Mouse (Mus musculus) frontal cortex, adult (tissue): ENCODE measurements at regions not wholly inside any gene's neighbourhood (a gene's known extent, or its start where the extent isn't known, plus 50 kb on each side); places are given as distances from the start of the nearest gene placed in this dataset.
A peak's percentile ranks its signal among the peaks of the same experiment; 100 is the strongest.

Source experiments
- ATAC-seq: cut with Nextera tagmentation; 2 replicates; pipeline ENCODE4 v1.9.2; 2017; ENCODE audit warnings: mild to moderate bottlenecking, moderate library complexity, mixed read lengths; ENCODE audit not compliant: low TSS enrichment

DNA sequence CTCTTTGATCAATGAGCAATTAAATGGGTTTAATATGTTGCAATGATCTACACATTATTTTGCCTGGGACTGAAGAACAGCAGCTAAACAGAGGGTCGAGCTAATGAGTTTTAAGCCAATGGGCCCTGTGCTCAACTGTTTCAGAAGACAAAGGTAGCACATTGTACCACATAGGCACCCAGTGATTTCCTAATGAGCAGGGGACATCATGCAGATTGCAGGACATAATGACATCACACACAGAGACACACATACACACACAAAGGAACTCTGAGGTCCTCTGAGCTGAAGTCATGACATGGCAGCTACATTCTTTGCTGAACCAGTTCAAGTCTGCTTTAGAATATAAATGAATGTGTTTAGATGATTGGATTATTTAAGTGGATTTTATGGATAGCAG lies 71.9 kb downstream of the Zfp330 start:
- no peak for ATAC-seq

DNA sequence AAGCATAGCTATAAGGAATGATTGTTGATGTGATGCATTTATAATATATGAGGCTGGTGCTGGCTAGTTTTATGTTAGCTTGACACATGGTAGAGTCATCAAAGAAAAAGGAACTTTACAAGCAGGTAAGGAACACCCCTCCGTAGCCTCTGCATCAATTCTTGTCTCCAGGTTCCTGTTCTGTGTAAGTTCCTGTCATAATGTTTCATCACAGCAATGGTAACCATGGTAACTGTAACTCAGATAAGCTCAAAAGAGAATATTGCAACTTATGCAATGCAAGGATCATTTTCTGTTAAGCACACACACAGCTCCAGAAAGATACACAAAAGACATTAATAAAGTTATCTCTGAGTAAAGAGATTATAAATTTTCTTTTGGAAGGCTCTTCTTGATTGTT lies 73.5 kb downstream of the Zfp330 start:
- no peak for ATAC-seq

DNA sequence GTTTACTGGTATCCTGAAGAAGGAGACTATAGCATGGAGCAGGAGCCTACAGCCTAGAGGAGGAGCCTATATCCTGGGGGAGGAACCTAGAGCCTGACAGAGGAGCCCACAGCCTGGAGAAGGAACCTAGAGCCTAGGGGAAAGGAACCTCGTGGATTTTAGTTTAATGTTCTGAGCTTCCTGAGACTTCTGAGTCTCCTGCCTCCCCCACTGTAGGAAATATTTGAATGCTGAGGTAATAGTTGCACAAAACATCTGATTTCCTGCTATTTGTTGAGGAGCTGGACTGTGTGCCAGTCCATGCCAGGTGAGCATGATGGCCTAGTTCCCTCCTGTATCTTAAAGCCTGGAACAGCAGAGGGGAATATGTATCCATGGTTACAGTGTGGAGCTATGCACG lies 74.7 kb downstream of the Zfp330 start:
- no peak for ATAC-seq

DNA sequence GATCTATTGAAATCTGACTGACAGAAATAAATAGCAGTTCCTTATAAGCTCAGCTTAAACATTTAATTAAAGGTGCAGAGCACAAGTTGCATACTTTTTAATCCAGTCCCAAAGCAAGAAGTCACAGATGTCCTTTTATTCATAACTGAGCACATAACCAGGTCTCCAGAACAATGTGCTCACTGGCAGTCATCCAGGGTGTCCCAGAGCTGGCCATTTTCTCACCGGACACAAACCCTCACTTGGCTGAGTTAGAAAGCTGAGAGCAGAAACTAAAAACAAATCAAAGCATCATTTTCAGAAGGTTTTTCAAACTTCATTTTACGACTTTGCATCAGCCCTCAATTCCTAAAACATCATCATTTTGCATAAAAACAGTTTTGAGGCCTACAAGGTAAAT lies 75.9 kb downstream of the Zfp330 start:
- no peak for ATAC-seq

DNA sequence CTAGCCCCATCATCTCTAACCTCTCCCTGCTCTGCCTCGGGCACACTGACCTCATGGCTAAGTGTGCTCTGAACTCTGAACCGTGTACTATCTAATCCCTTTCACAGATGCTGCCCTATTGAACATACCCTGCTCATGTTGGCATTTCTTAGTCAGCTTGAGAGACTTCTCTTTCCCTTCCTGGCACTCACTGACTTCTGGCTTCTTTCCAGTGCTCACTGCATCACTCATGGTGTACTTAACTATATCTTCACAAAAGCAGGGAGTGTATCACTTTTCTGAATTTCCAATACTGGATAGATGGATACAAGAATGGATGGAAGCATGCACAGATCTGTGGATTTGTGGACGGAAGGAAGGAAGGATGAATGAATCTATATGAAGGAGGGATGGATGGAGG lies 80.9 kb downstream of the Zfp330 start:
- no peak for ATAC-seq

DNA sequence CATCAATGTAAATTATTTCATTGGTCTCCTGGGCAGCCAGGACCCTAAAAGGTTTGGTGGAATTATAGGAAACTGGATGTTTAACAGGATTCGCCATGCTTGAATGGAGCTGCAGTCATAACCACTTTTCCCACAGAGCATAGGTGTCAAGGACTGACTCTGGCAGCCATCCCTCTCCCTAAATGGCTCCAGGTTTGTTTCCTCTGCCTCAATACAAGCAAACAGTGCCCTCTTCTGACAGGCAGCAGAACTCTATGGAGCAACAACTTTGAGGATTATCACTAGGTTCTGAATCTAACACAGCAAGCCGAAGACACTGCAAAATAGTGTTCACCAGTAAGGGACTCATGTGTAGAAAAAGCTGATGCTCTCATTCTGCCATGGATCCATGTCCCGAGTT lies 84.6 kb downstream of the Zfp330 start:
- ATAC-seq: peak; percentile 95

DNA sequence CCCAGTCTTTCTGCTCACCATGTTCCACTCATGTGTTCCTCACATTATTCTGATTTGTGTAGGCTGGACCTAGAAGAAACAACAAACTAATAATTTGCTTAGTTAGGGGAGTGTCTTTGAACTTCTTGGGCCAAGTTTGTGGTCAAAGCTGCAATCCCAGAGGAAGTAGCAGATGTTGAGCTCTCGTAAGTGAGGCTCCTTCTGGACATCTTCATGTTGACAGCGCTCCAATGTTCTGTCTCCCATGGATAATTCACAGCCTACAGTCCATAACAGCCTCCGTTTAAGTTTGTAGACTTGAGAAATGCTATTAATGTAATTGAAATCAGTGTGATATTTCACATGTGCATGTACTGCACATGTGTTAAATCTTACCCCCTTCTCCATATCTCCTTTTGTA lies 88.0 kb downstream of the Zfp330 start:
- no peak for ATAC-seq

DNA sequence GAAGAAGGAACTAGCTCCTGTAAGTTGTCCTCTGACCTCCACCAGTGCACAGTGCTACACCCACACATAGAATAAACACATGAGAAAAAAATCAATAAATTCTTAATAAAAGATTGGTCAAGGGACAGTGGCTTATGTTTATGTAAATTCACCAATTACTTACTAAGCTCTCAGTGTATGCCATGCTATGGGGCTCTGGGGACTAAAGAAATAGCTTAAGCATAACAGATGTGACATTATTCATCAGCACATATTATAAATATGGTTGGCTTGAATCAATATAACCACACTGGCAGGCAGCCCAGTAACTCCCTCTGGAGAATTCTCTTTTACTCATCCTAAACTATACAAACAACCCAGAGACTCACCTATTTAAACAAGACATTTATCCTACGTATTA lies 95.2 kb downstream of the Zfp330 start:
- no peak for ATAC-seq

DNA sequence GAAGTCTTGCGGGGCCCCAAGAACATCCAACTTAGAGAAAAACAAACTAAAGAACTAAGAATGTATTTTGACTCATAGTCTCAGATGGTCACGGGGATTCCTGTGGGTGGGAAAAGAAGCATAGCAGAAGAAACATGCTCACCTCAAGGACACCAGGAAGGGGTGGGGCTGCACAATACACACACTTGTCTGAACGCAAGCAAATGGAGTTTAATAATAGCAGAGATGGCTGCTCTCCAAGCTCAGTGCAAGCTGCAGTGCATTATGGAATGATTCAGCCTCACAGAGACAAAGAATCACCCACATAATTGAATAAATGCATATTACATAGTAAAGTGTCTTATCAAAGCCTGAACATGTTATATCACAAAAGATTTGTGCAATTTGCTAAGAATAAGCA lies 96.2 kb downstream of the Zfp330 start:
- ATAC-seq: no peak

DNA sequence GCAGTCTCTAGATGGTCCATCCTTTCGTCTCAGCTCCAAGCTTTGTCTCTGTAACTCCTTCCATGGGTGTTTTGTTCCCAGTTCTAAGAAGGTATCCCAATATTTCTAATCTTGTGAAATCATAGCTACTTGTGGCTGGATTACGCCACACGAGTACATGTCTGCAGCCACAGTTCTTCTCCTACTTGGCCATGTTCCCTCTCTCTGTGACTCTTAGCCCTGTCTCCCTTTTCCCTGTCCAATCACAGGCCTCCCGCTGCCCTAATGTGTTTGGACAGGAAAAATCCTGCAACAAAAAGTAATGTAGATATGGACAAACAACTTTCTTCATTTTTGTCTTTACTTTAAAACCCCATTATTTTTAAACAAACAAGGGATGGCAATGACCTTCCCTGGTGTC lies 104.7 kb downstream of the Zfp330 start:
- no peak for ATAC-seq

DNA sequence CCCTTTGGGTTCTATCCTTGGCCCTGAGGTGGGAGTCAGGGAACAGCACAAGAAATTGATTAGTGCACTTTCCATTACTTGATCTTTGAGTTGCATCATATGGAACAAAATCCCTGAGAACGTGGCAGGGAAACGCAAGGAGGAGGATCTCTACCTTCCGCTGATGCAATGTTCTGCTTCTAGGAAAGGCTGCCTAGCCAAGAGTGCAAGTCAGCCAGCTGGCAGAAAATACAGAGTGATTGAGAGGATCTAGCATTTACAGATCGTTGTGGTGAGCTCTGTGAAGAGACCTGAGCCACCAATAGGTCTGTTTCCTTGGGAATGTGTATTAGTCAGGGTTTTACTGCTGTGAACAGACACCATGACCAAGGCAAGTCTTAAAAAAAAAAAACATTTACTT lies 108.8 kb downstream of the Zfp330 start:
- no peak for ATAC-seq

DNA sequence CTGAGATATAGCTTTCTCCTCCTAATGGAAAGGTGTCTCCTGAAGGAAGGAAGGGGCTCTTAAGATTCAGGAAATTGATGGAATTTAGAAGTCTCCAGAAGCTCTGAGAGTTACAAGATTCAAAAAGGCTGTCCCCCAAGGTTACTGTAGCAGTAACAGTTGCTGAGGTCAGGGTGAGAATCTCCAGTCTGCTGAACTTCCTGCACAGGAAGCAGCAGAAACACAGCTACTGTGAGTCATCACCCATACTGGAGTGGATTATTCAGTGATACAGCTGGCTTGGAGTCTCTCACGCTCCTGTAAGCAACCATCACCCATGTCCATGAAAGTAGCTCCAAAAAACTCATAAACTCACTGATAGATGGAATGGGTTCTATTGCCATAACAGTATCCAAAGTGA lies 133.5 kb downstream of the Zfp330 start:
- no peak for ATAC-seq

DNA sequence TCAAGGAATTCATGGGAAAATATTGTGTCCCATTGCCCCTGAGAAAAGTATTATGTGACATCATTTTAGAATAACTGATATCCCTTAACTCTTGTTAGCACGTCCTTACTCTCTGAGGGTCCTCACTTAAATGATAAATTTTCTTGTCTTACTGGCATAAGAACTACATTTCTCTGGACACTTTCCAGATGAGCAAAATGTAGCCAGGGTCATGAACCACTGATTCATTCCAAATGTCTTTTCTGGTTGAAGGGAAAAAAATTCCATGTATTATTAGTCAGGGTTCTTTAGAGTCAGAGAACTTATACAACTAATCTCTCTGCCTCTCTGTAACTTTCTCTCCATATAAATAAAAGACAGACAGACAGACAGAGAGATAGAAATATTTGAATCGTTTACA lies 143.5 kb downstream of the Zfp330 start:
- ATAC-seq: no peak

DNA sequence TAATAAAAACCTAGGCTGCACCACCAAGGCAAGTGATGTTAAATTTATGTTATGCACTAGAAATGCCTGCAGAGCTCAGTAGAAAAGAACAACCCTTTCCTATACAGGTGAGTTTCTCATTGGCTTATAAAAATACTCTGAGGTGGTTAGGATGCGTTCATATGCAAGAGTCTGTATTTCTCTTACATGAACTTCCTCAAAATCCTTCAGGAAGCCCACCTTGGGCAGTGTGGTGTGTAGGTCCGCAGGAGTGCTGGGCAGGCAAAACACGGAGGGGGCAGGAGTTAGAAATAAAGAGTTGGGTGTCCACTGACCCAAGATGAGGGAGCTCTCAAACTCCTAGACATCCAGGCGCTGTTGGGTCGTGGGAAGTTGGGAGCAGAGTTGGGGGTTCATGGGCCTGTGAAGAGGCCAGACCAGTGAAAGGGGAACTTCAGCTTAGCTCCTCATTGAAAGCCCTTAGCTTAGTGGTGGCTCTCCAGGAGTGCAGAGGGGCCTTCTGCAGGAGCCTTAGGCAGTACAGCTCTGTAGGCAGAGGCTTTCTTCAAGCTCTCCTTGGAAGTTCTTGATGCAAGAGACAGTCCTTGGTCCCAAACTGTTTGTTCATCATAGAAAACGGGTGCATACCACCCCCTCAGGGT lies 150.0 kb downstream of the Zfp330 start:
- no peak for ATAC-seq

DNA sequence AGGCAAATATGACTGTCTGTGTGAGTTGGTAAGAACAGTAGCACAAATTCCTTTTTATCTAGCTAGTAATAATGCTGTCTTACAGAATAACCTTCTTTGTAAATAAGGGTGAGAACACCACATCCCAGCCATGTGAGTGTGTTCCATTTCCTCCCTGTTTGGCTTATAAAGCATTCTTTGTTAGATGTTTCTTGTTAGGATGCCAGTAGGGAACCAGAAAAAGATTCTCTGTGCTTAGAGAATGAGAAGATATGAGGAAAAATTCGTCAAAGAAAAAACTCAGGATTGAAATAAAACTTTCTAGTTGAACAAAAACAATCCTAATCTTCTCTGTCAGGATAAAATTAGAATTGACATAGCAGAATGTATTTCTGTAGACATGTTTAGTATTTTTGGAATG lies 155.3 kb downstream of the Zfp330 start:
- peak; percentile 68 for ATAC-seq

DNA sequence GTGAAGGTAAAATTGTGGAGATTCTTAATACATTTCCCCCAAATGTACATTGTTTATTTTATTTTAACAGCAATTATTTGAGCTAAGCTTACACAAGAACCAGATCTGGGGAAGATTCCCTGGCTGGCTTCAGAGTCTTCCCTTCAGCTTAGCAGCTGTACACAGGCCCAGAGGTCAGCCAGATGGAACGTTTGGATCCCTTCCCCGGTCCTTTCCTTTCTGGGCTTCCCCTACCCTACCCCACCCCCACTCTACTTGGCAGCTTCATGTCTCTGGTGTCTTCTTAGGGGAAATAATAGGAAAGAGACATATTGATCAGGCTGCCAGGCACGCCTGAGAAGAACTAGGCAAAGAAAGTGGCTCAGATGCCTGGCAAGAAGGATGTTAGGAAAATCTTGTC lies 172.4 kb downstream of the Zfp330 start:
- no peak for ATAC-seq

DNA sequence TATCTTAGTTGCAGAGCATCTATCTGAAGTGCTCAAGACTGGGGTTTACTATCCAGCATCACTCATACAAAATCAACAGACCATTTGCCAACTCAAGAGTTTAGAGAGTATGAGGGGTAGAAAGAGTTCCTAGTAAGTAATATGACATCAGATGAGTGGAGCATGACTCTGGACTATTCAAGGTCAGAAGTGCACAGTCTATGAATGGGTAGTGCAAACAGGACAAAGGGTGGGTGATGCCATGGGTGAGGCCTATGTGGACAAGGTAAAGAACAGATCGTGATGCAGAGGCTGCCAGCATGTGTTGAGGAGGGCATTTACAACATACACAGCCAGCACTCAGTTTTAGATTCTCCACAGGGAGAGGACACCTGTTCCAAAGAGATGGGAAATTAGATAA lies 170.4 kb upstream of the Il15 start:
- ATAC-seq: no peak

DNA sequence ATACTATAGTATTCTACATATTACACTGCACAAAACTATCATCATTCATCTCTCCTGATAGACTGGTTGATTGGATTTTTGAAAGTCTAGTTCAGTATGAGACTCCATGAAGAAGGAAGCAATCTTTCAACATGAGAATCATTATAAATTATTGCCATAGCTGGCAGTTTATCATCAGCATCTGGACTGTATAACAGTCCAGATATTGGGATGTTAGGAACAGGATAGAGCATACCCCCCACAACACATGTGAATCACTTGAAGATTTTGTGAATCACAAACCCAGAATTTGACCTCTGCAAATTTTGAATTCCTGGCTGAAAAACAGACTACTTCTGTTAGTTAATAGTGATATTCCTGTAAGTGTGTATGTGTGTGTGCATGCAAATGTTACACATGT lies 135.1 kb upstream of the Il15 start:
- ATAC-seq: no peak

DNA sequence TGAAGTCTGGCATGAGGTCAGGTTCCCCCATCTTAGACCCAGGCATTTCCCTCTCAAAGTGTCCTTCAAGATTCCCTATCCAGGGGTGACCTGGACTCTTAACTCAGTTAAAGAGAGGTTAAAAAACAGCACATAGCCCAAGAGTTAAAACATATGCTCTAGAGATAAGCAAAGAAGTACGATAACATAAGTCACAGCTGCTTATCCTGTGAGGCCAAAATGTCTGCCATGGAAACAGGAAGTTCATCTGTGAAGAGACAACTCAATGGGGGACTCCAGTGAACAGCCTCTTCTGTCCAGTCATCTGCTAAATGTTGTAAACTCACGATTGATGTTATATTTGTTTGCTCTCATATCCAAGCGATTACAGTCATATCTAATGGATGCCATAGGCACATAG lies 126.1 kb upstream of the Il15 start:
- ATAC-seq: no peak

DNA sequence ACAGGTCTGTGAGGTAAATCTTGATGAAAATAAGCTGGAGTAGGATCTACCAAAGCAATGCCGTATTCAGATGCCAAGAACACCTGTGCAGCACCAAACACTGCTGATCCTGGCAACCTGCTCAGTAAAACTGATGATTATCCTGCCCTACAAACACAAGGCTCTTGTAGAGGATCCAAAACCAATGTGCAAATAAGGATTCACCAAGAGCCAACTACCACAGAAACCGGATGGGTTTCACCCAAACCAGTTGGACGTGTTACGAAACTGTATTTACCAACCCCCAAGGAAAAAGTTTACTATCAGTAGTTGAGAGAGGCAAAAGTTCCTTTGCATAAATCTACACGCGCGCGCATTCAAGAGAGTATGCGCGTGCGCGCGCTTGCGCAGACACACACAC lies 120.8 kb upstream of the Il15 start:
- ATAC-seq: no peak

DNA sequence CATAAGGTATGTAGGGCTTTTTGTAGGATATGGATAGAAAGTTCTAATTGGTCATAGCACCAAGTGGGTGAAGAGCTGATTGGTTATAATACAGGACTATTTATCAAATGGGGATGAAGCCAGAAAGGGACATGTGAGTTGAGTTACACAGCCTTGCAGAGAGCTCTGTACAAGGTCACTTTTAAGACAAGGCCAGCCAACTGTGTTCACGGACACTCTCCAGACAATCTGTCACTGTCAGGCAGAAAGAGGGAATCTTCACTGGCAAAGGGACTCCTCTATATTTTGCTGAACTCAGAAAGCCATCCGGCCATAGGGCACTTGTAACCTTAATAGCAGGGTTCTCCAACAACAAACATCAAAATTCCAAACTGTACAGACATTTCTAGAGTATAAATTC lies 95.5 kb upstream of the Il15 start:
- ATAC-seq: no peak

DNA sequence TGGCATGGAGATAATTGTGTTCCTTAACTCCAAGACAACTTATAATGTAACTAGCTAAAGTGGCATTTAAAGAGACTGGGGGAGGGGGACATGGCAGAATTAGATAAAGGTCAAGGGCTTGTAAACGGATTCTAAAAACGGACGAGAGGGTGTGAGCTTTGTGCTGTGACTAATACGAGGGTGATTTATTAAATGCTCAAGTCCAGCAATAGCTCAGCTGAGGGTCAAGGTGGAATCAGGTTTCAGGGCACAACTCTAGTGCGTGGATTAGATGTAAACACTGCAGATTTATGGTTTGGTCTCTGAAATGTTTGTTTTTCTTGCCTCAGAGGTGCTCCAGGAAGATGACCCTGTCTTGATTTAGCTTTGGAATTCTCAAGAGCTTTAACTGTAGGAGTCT lies 74.8 kb upstream of the Il15 start:
- ATAC-seq: no peak

DNA sequence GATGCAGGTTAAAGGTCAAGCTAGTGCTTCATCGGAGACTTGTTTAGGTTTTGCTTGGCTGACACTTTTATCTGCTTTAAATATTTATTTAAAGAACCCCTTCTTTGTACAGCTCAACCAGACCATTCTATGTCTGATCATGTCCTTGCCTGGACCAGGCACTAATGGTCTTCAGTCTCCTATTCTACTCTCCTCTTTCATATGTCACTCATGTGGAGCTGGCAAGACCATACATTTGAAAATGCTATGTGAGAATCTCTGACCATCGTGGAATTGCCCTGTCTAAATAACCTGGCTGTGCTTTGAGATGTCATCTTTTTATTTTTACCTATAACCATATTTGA lies 74.4 kb upstream of the Il15 start:
- no peak for ATAC-seq

DNA sequence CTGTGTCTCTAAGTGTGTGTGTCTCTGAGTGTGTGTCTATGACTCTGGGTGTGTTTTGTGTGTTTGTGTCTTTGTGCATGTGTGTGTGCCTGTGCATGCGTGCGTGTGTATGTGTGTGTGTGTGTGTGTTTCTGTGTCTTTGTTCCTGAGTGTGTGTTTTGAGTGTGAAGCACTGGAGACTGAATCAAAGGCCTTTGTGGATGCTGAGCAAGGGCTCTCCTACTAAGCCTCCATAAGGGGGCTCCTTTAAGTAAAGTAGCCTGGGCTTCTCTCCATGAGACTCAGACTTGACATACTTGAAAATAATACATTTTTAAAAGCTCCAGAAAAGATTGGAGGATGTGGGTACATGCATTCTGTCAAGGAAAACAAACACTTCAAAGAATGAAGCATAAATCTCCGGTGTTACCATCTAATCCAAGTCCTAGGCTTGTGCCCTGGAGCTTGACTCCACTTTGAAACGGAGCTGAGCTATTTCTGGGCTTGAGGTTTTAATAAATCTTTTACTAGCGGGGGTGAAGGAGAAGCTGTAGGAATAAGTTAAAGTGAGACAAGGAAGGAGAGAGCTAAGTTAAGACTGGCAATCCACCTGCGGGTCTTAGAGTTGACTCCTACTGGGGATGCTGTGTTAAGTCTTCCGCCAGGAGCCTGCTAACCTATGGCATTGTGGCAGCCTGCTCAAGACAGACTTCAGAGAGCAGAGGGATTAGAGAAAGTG lies 73.8 kb upstream of the Il15 start:
- no peak for ATAC-seq
